Mouse (Mus musculus): ENCODE measurements at regions not wholly inside any gene's neighbourhood (a gene's known extent, or its start where the extent isn't known, plus 50 kb on each side); places are given as distances from the start of the nearest gene placed in this dataset.

GRCm38 (mm10) chr3:120460717-120461116 lies 676.5 kb upstream of the Ptbp2 start:
- TF ChIP-seq MAX (IDR thresholded peaks at IDR 0.05) (no peak), CTCF (IDR thresholded peaks at IDR 0.05; ENCODE audit: control insufficient read depth, insufficient read depth, insufficient read length) (no peak)

Data from C2C12 (cell line).